Comparison of ENCODE assay signal across 8 mouse cellular contexts in the genomic region with DNA sequence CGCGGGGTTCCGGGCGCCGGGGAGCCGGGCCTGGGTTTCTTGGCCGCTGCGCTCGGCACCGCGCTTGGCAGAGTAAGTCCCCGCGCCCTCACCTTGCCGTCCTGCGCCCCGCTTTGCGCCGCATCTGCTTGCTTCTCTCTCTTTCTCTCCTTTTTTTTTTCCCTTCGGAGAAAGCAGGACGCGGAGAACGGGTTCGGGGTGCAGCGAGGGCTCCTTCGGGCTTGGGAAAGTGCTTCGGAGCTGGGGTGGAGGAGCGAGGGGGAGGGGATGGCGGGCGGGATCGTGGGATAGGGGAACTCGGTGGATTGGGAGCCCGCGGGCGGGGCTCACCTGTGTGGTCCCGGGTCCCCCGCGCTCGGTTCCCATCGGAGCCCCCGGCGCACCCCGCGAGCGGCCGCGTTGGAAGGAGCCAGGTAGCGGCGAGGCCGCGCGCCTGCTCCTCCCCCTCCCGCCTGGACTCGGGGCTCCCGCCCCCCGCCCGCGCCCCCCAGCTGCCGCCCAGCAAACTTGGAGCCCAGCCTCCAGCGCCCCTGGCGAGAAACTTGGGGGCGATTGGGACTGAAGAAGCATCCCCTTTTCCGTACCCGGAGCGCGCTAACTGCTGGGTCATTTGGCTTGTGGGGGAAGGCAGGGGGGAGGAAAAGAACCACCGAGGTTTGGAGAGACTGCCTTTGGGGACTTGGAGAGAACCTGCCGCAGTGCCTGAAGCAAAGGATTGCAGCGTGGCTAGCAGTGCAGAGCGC. TPM values are rescaled to one million over a fixed set of nuclear protein-coding genes. Genes with fewer than 3 reads are reported as not detected.
DNase-seq lines count a peak whose midpoint lies in the region; ATAC-seq and TF ChIP-seq lines count a peak whose summit lies in the region.

No protein-coding gene starts in this region.

- ATAC-seq in embryonic facial prominence, embryonic 15.5 days (ENCODE audit: insufficient number of reproducible peaks, low FRiP score, low TSS enrichment, low read depth) = no peak; the same call in 1 of the 2 replicates
- ATAC-seq in hindbrain, embryonic 13.5 days (ENCODE audit: low FRiP score) = 0 out of 2 replicates have a peak, but pooled peaks have one; percentile 19
- ATAC-seq in liver, embryonic 13.5 days (ENCODE audit: low read depth) = no peak
- peak; percentile 2; the same call in 1 of the 2 replicates for ATAC-seq in neural tube, embryonic 11.5 days (ENCODE audit: insufficient read depth, low FRiP score, low TSS enrichment)

- H3K9ac ChIP-seq in embryonic facial prominence, embryonic 15.5 days = peak overlapping the region; percentile 95
- H3K9ac ChIP-seq in hindbrain, embryonic 13.5 days = peak overlapping the region; percentile 91
- H3K9ac ChIP-seq in liver, embryonic 13.5 days = peak overlapping the region; percentile 98
- H3K9ac ChIP-seq in neural tube, embryonic 11.5 days (ENCODE audit: low read length) = peak overlapping the region; percentile 92

- WGBS in embryonic facial prominence, embryonic 15.5 days = under 1% methylated on average over 61 of the region's 69 CpGs
- WGBS in hindbrain, embryonic 13.5 days = 0% methylated on average over 52 of the region's 69 CpGs
- under 1% methylated on average over 65 of the region's 69 CpGs for WGBS in liver, embryonic 13.5 days (ENCODE audit: insufficient replicate concordance)
- WGBS in neural tube, embryonic 11.5 days = under 1% methylated on average over 49 of the region's 69 CpGs

- peak overlapping the region; percentile 92 for H3K4me3 ChIP-seq in layer of hippocampus, adult 2 months
- H3K4me3 ChIP-seq in embryonic facial prominence, embryonic 15.5 days (replicated peaks) = peak overlapping the region; percentile 91
- H3K4me3 ChIP-seq in hindbrain, embryonic 13.5 days = peak overlapping the region; percentile 78
- H3K4me3 ChIP-seq in liver, embryonic 13.5 days (replicated peaks) = peak overlapping the region; percentile 95
- peak overlapping the region; percentile 88 for H3K4me3 ChIP-seq in neural tube, embryonic 11.5 days (ENCODE audit: low read depth, low read length)

- H3K36me3 ChIP-seq in embryonic facial prominence, embryonic 15.5 days = no peaks in the 10 kb centered on the region
- H3K36me3 ChIP-seq in hindbrain, embryonic 13.5 days = no peaks in the 10 kb centered on the region
- peaks cover 15% of the 10 kb centered on the region for H3K36me3 ChIP-seq in liver, embryonic 13.5 days
- H3K36me3 ChIP-seq in neural tube, embryonic 11.5 days (ENCODE audit: control insufficient read depth, insufficient read depth, low read length) = no peaks in the 10 kb centered on the region

- no peaks in the 10 kb centered on the region for H3K27me3 ChIP-seq in embryonic facial prominence, embryonic 15.5 days
- no peaks in the 10 kb centered on the region for H3K27me3 ChIP-seq in hindbrain, embryonic 13.5 days
- peaks cover 19% of the 10 kb centered on the region for H3K27me3 ChIP-seq in liver, embryonic 13.5 days
- no peaks in the 10 kb centered on the region for H3K27me3 ChIP-seq in neural tube, embryonic 11.5 days (ENCODE audit: control insufficient read depth, insufficient read depth, low read length)

- DNase-seq in layer of hippocampus, adult 2 months (ENCODE audit: low spot score in 2 of 2) = peak in 1 of 2 experiments; percentile 40
- no peak for DNase-seq in layer of hippocampus, adult 9-11 months
- DNase-seq in adrenal gland, adult 8-10 months = peak; percentile 44
- peak; percentile 39 for DNase-seq in liver, embryonic 13.5 days
- DNase-seq in neural tube, embryonic 11.5 days (ENCODE audit: low spot score) = peak; percentile 76
- peak; percentile 80 for DNase-seq in thymus, postnatal 25 days

- H3K4me2 ChIP-seq in embryonic facial prominence, embryonic 15.5 days (replicated peaks) = peak overlapping the region; percentile 59
- peak overlapping the region; percentile 78 for H3K4me2 ChIP-seq in hindbrain, embryonic 13.5 days
- H3K4me2 ChIP-seq in liver, embryonic 13.5 days = peak overlapping the region; percentile 93
- peak overlapping the region; percentile 75 for H3K4me2 ChIP-seq in neural tube, embryonic 11.5 days (ENCODE audit: low read depth)

- H3K4me1 ChIP-seq in embryonic facial prominence, embryonic 15.5 days = peaks cover 28% of the 10 kb centered on the region
- peaks cover 36% of the 10 kb centered on the region for H3K4me1 ChIP-seq in hindbrain, embryonic 13.5 days (replicated peaks)
- peaks cover 68% of the 10 kb centered on the region for H3K4me1 ChIP-seq in liver, embryonic 13.5 days (replicated peaks)
- peaks cover 23% of the 10 kb centered on the region for H3K4me1 ChIP-seq in neural tube, embryonic 11.5 days (ENCODE audit: control insufficient read depth, insufficient read depth, low read length)

- H3K27ac ChIP-seq in layer of hippocampus, adult 2 months = peak overlapping the region; percentile 99
- peak overlapping the region; percentile 98 for H3K27ac ChIP-seq in embryonic facial prominence, embryonic 15.5 days (replicated peaks)
- peak overlapping the region; percentile 94 for H3K27ac ChIP-seq in hindbrain, embryonic 13.5 days
- H3K27ac ChIP-seq in liver, embryonic 13.5 days = peak overlapping the region; percentile 97
- peak overlapping the region; percentile 97 for H3K27ac ChIP-seq in neural tube, embryonic 11.5 days (ENCODE audit: low read depth, low read length)

- H3K9me3 ChIP-seq in embryonic facial prominence, embryonic 15.5 days (replicated peaks) = no peaks in the 10 kb centered on the region
- peaks cover 9% of the 10 kb centered on the region; the same call in 1 of the 2 replicates for H3K9me3 ChIP-seq in hindbrain, embryonic 13.5 days
- H3K9me3 ChIP-seq in liver, embryonic 13.5 days (replicated peaks) = no peaks in the 10 kb centered on the region; the same call in 1 of the 2 replicates
- no peaks in the 10 kb centered on the region for H3K9me3 ChIP-seq in neural tube, embryonic 11.5 days (ENCODE audit: control insufficient read depth, low read length)

- peak; percentile 22; the same call in 1 of the 2 replicates for TF ChIP-seq CTCF in layer of hippocampus, adult 2 months (conservative IDR thresholded peaks at IDR 0.05)

RNA-seq across cellular contexts. Expression of a gene that starts 0.7 kb away (rescaled TPM):
- total RNA-seq in layer of hippocampus, adult 2 months (2021) = 10 to 100 TPM; 55.0 to 55.2 TPM
- total RNA-seq in adrenal gland, adult 8-10 months (2022) = 10 to 100 TPM; 48.3 to 64.6 (median 53.4) TPM
- 92.0 and 94.2 TPM in 2 replicates for polyA plus RNA-seq in embryonic facial prominence, embryonic 15.5 days (2015; fragmentation: Nextera tagmentation; extraction: Ambion mirVana)
- 24.7 and 26.2 TPM in 2 replicates for polyA plus RNA-seq in hindbrain, embryonic 13.5 days (2015; fragmentation: Nextera tagmentation; extraction: Ambion mirVana)
- polyA plus RNA-seq in liver, embryonic 13.5 days (2015; fragmentation: Nextera tagmentation; extraction: Ambion mirVana) = 73.2 and 78.4 TPM in 2 replicates
- polyA plus RNA-seq in neural tube, embryonic 11.5 days (2014; fragmentation: Nextera tagmentation; extraction: Ambion mirVana) = 34.1 and 36.1 TPM in 2 replicates

Comparison
In these comparisons a context has a peak if more than half of its experiments do, and no peak if none do; other contexts are left out.
1. ATAC-seq: peak in hindbrain, embryonic 13.5 days (single experiment) and neural tube, embryonic 11.5 days (single experiment); none in embryonic facial prominence, embryonic 15.5 days (single experiment) and liver, embryonic 13.5 days (single experiment).
2. Peak in every context shown above with its lines, with median percentiles within 50 percentile points of each other: H3K27ac ChIP-seq, H3K4me3 ChIP-seq, H3K4me2 ChIP-seq and H3K9ac ChIP-seq.